In the genomic region with DNA sequence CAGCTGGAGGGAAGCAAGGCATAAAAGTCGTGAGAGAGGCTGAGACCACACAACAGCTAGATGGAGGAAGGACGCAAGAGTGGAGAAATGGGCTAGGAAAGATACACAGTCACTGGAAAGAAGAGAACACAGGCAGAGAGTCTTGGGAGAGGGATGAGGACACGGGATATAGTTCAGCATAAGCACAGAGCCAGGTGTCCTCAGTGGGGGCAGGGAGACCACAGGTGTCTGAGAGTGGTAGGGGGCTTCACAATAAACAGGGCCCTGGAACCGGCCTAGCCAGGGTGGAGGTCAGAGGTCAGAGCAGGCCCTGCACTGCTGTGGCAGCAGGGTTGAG, we compare ENCODE assay signal across 10 mouse cellular contexts. TPM values are rescaled to one million over a fixed set of nuclear protein-coding genes. Genes with fewer than 3 reads are reported as not detected.
DNase-seq lines count a peak whose midpoint lies in the region; ATAC-seq lines count a peak whose summit lies in the region.
"Had no signal": no experiment of that assay in that cellular context is flagged by ENCODE, and none has a peak within 500 bp of the region (broad histone marks: within the 10 kb centered on the region; RNA-seq: fewer than 3 reads in every experiment).

No protein-coding gene starts in this region.

- H3K36me3 ChIP-seq in kidney, embryonic 14.5 days (ENCODE audit: control insufficient read depth, insufficient read depth, low read length): no peaks in the 10 kb centered on the region
- no peaks in the 10 kb centered on the region for H3K36me3 ChIP-seq in embryonic facial prominence, embryonic 11.5 days (replicated peaks; ENCODE audit: control insufficient read depth, insufficient read depth, low read depth, low read length)
- no peaks in the 10 kb centered on the region for H3K36me3 ChIP-seq in hindbrain, embryonic 14.5 days (replicated peaks; ENCODE audit: control insufficient read depth, insufficient read depth)
- H3K36me3 ChIP-seq in midbrain, embryonic 13.5 days: no peaks in the 10 kb centered on the region

- intact Hi-C loops in gastrocnemius, postnatal 36 days (cut with DNase I): no loop called here

- H3K27ac ChIP-seq in kidney, embryonic 14.5 days (ENCODE audit: low read depth, low read length): no peak overlapping the region
- H3K27ac ChIP-seq in embryonic facial prominence, embryonic 11.5 days (replicated peaks; ENCODE audit: low read depth, low read length): no peak overlapping the region
- no peak overlapping the region for H3K27ac ChIP-seq in hindbrain, embryonic 14.5 days
- no peak overlapping the region for H3K27ac ChIP-seq in midbrain, embryonic 13.5 days

- 38% methylated on average over 4 of the region's 4 CpGs for WGBS in kidney, embryonic 14.5 days
- 28% methylated on average over 4 of the region's 4 CpGs for WGBS in embryonic facial prominence, embryonic 11.5 days
- 49% methylated on average over 4 of the region's 4 CpGs for WGBS in hindbrain, embryonic 14.5 days
- 33% methylated on average over 4 of the region's 4 CpGs for WGBS in midbrain, embryonic 13.5 days

- H3K27me3 ChIP-seq in kidney, embryonic 14.5 days (ENCODE audit: control insufficient read depth, insufficient read depth, low read length): peaks cover 23% of the 10 kb centered on the region
- H3K27me3 ChIP-seq in embryonic facial prominence, embryonic 11.5 days (ENCODE audit: control insufficient read depth, insufficient read depth, low read length): peaks cover 7% of the 10 kb centered on the region; the same call in 1 of the 2 replicates
- H3K27me3 ChIP-seq in hindbrain, embryonic 14.5 days (ENCODE audit: control insufficient read depth, insufficient read depth, low read length): no peaks in the 10 kb centered on the region
- peaks cover 34% of the 10 kb centered on the region for H3K27me3 ChIP-seq in midbrain, embryonic 13.5 days

- ATAC-seq in kidney, embryonic 14.5 days (ENCODE audit: low FRiP score, low TSS enrichment): peak; percentile 6; the same call in 1 of the 2 replicates
- no peak for ATAC-seq in embryonic facial prominence, embryonic 11.5 days (replicated peaks; ENCODE audit: insufficient number of reproducible peaks, low FRiP score, low TSS enrichment, low read depth)
- ATAC-seq in hindbrain, embryonic 14.5 days (ENCODE audit: low FRiP score): no peak
- no peak for ATAC-seq in midbrain, embryonic 13.5 days

- H3K4me3 ChIP-seq in kidney, embryonic 14.5 days (ENCODE audit: low read length): peak overlapping the region; percentile 64; the same call in 1 of the 2 replicates
- H3K4me3 ChIP-seq in embryonic facial prominence, embryonic 11.5 days (ENCODE audit: low read depth, low read length): peak overlapping the region; percentile 61
- H3K4me3 ChIP-seq in hindbrain, embryonic 14.5 days (replicated peaks; ENCODE audit: low read length): peak overlapping the region; percentile 61
- peak overlapping the region; percentile 61 for H3K4me3 ChIP-seq in midbrain, embryonic 13.5 days (replicated peaks)

- H3K4me1 ChIP-seq in kidney, embryonic 14.5 days (ENCODE audit: control insufficient read depth, insufficient read depth, low read length): peaks cover 15% of the 10 kb centered on the region
- peaks cover 7% of the 10 kb centered on the region for H3K4me1 ChIP-seq in embryonic facial prominence, embryonic 11.5 days (ENCODE audit: control insufficient read depth, insufficient read depth, low read length)
- H3K4me1 ChIP-seq in hindbrain, embryonic 14.5 days (replicated peaks; ENCODE audit: control insufficient read depth, insufficient read depth, low read length): 0 out of 2 replicates have a peak, but pooled peaks cover 3% of the 10 kb centered on the region
- peaks cover 64% of the 10 kb centered on the region for H3K4me1 ChIP-seq in midbrain, embryonic 13.5 days (replicated peaks)

- H3K9me3 ChIP-seq in kidney, embryonic 14.5 days (ENCODE audit: control insufficient read depth, low read length): no peaks in the 10 kb centered on the region
- no peaks in the 10 kb centered on the region for H3K9me3 ChIP-seq in embryonic facial prominence, embryonic 11.5 days (replicated peaks; ENCODE audit: control insufficient read depth, low read length)
- no peaks in the 10 kb centered on the region for H3K9me3 ChIP-seq in hindbrain, embryonic 14.5 days (ENCODE audit: control insufficient read depth, low read length)
- H3K9me3 ChIP-seq in midbrain, embryonic 13.5 days: no peaks in the 10 kb centered on the region

- DNase-seq in kidney, adult 8-10 months: no peak
- no peak for DNase-seq in embryonic facial prominence, embryonic 11.5 days (ENCODE audit: low spot score)
- DNase-seq in hindbrain, embryonic 14.5 days (ENCODE audit: low spot score): no peak
- DNase-seq in frontal cortex, postnatal 10 days (ENCODE audit: low spot score in 2 of 2): no peak
- no peak for DNase-seq in gastrocnemius, adult 18-20 months (ENCODE audit: low spot score)
- DNase-seq in gastrocnemius, postnatal 36 days: no peak
- DNase-seq: heart, postnatal 4 days; lung, adult 2 months had no signal

- peak overlapping the region; percentile 92; the same call in 1 of the 2 replicates for H3K4me2 ChIP-seq in kidney, embryonic 14.5 days (replicated peaks; ENCODE audit: low read depth, low read length)
- H3K4me2 ChIP-seq in embryonic facial prominence, embryonic 11.5 days (ENCODE audit: low read depth, low read length): peak overlapping the region; percentile 86
- H3K4me2 ChIP-seq in hindbrain, embryonic 14.5 days (replicated peaks): peak overlapping the region; percentile 76
- H3K4me2 ChIP-seq in midbrain, embryonic 13.5 days (replicated peaks): peak overlapping the region; percentile 78

- no peak overlapping the region for H3K9ac ChIP-seq in kidney, embryonic 14.5 days (ENCODE audit: low read depth, low read length)
- no peak overlapping the region for H3K9ac ChIP-seq in embryonic facial prominence, embryonic 11.5 days (replicated peaks; ENCODE audit: low read length)
- H3K9ac ChIP-seq in hindbrain, embryonic 14.5 days: peak overlapping the region; percentile 67
- H3K9ac ChIP-seq in midbrain, embryonic 13.5 days (replicated peaks): peak overlapping the region; percentile 70

RNA-seq across cellular contexts. Expression of gene Zfp385a, which starts 1.1 kb away (rescaled TPM):
- 12.3 and 18.2 TPM in 2 replicates for polyA plus RNA-seq in kidney, embryonic 14.5 days (2014; fragmentation: Nextera tagmentation; extraction: Ambion mirVana)
- 12.2 and 16.6 TPM in 2 replicates for polyA plus RNA-seq in embryonic facial prominence, embryonic 11.5 days (2014; fragmentation: Nextera tagmentation; extraction: Ambion mirVana)
- 25.7 and 25.9 TPM in 2 replicates for polyA plus RNA-seq in hindbrain, embryonic 14.5 days (2014; fragmentation: Nextera tagmentation; extraction: Ambion mirVana)
- polyA plus RNA-seq in midbrain, embryonic 13.5 days (2015; fragmentation: Nextera tagmentation; extraction: Ambion mirVana): 15.1 and 17.9 TPM in 2 replicates
- total RNA-seq in gastrocnemius, adult 18-20 months (2021): 10 to 100 TPM in 1 of 2 experiments, 1 to 10 TPM in 1; 7.9 to 32.1 TPM
- total RNA-seq in gastrocnemius, postnatal 36 days (2021): 10 to 100 TPM in 1 of 2 experiments, 1 to 10 TPM in 1; 8.7 to 12.7 TPM

RNA-seq across cellular contexts. Expression of gene Itga5, which starts 27.8 kb away (rescaled TPM):
- 19.6 and 37.4 TPM in 2 replicates for polyA plus RNA-seq in kidney, embryonic 14.5 days (2014; fragmentation: Nextera tagmentation; extraction: Ambion mirVana)
- polyA plus RNA-seq in embryonic facial prominence, embryonic 11.5 days (2014; fragmentation: Nextera tagmentation; extraction: Ambion mirVana): 24.6 and 29.6 TPM in 2 replicates
- 7.7 and 8.1 TPM in 2 replicates for polyA plus RNA-seq in hindbrain, embryonic 14.5 days (2014; fragmentation: Nextera tagmentation; extraction: Ambion mirVana)
- polyA plus RNA-seq in midbrain, embryonic 13.5 days (2015; fragmentation: Nextera tagmentation; extraction: Ambion mirVana): 6.8 and 7.8 TPM in 2 replicates
- 1 to 10 TPM; 6.5 to 9.1 TPM for total RNA-seq in gastrocnemius, adult 18-20 months (2021)
- total RNA-seq in gastrocnemius, postnatal 36 days (2021): 1 to 10 TPM; 8.7 to 9.1 TPM

RNA-seq across cellular contexts. Expression of gene Gpr84, which starts 28.4 kb away (rescaled TPM):
- 0.47 and 0.69 TPM in 2 replicates for polyA plus RNA-seq in kidney, embryonic 14.5 days (2014; fragmentation: Nextera tagmentation; extraction: Ambion mirVana)
- not detected in 2 replicates for polyA plus RNA-seq in embryonic facial prominence, embryonic 11.5 days (2014; fragmentation: Nextera tagmentation; extraction: Ambion mirVana)
- 0.12 and 0.39 TPM in 2 replicates for polyA plus RNA-seq in hindbrain, embryonic 14.5 days (2014; fragmentation: Nextera tagmentation; extraction: Ambion mirVana)
- polyA plus RNA-seq in midbrain, embryonic 13.5 days (2015; fragmentation: Nextera tagmentation; extraction: Ambion mirVana): 0.18 and 0.94 TPM in 2 replicates
- not detected for total RNA-seq in gastrocnemius, adult 18-20 months (2021)
- not detected for total RNA-seq in gastrocnemius, postnatal 36 days (2021)
- total RNA-seq: heart, postnatal 4 days had no signal

Comparison
In these comparisons a context has a peak if more than half of its experiments do, and no peak if none do; other contexts are left out.
1. H3K9ac ChIP-seq: peak in hindbrain, embryonic 14.5 days (single experiment) and midbrain, embryonic 13.5 days (single experiment); none in kidney, embryonic 14.5 days (single experiment) and embryonic facial prominence, embryonic 11.5 days (single experiment).
2. Peak in every context shown above with its lines, with median percentiles within 50 percentile points of each other: H3K4me2 ChIP-seq and H3K4me3 ChIP-seq.